Mouse (Mus musculus) adrenal gland, adult 18-20 months (tissue): ENCODE results near the gene Alg9. TPM values are rescaled to one million over a fixed set of nuclear protein-coding genes. Genes with fewer than 3 reads are reported as not detected.
"Not testable (repeated sequence)": the region's sequence is repeated elsewhere in the genome, so short reads cannot be mapped to it uniquely, and the experiment has no call there.

Experiments
- DNase-seq, 2 experiments: peaks; one replicate each; pipeline ENCODE4 v3.0.0; 2021 to 2022; ENCODE audit warnings: low spot score in 2 of 2
- total RNA-seq, 2 experiments: library from RNA; stranded (reverse); gene quantifications; 1 replicate in 1 of 2; 2 replicates in 1 of 2; pipeline ENCODE4 v1.2.3; 2021

The Alg9 gene
- total RNA-seq, 2 experiments from 2014 or later = 22.2 to 30.1 TPM

DNA sequence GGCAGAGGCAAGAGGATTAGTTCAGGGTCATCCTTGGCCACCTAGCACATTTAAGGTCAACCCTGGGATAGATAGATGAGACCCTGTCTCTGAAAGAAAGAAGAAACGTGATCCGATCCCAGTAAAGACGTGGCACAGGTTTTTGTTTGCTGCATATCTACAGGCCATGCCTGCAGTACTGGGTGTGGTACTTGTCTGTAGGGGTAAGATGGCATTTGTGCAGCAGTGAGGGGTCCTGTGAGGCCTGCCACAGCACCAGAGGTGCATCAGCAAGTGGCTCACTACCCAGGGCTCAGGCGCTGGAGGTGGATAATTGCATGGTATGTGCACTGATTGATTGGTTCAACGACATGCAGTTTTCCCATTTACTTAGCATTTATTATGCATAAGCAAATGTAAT lies 39.0 kb downstream of the Alg9 start:
- DNase-seq = no peak

DNA sequence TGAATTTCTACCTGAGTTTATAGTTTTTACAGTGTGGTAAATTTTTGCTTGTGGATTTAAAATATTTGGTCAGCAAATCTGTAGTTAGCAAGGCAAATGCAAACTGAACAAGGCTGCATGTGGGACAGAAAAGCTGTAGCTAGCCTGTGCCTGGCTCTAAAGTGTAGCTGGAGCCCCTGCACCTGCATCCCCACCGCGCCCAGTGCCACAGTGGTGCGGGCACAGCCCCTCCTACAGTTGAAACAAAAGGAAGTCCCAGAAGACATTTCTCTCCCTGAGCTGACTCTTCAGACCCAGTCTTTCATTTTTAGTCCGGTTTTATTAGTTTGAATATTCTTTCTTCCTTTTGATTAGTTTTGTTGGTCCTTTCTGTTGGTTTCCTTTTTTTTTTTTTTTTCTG lies 40.8 kb downstream of the Alg9 start:
- no peak for DNase-seq

DNA sequence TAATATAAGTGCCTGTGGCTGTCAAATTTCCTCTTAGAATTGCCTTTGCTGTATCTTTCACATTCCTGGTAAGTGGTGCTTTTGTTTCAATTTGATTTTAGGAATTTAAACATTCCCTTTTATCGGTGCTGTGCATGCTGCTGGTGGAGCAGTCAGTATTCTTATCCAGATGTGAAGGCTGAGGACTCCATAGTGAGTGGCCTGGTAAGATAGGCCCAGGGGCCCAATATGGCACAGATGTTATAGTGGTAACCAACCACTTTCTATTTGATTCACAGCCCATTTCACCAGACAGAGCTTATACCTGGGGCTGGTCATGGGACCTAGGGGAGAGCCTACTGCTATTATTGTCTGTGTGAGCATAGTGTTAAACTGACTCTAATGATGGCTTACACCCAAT lies 41.7 kb downstream of the Alg9 start:
- DNase-seq = no peak

DNA sequence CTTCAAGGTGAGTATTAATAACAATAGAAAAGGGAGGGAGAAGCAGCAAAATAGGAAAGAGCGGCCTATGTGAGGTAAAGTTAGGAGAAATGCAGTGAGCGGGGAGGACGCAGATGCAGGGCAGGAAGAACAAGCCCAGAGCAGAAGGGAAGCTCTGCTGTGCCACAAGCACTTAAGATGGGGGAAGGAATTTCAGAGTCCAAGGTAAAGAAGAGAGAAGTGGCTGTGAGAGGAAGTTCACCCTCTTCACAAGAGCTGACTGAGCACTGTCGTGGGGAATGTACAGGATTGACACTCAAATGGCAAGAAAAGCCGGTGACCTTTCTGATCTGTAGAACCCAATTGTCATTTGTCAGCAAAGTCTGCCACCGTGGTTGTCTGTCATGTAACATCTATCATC lies 43.2 kb downstream of the Alg9 start:
- DNase-seq = no peak

DNA sequence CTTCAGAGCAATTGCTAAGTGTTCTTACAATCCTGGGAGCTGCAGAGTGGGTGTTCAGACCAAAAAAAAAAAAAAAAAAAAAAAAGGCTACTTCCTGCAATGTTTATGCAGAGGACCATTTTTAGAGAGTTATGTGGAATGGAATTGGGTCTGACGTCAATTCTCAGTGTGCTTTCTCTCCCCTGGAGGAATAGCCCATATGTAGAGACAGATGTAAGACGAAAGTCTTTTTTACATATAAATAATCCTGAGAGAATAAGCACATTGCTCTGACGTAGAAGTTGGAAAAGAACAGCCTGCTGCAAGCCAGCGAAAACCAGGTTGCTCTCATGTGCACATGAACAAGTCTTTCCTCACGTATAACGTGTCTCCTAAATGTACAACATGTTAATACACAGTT lies 44.9 kb downstream of the Alg9 start:
- DNase-seq = no peak

DNA sequence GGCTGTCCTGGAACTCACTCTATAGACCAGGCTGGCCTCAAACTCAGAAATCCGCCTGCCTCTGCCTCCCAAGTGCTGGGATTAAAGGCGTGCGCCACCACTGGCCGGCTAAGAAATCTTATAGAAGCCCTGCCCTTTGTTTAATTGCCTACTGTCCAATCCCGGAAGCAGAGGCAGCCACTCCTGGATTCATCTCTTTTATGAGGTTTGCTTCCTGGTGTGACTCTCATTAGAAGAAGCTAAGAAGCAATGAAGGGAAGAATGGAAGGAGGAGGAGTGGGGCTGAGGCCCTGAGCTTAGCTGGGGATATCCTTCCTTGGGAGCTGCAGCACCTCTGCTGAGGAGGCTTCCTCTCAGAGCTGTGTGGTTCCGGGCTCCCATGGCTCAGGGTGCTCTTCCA lies 46.8 kb downstream of the Alg9 start:
- DNase-seq = no peak

DNA sequence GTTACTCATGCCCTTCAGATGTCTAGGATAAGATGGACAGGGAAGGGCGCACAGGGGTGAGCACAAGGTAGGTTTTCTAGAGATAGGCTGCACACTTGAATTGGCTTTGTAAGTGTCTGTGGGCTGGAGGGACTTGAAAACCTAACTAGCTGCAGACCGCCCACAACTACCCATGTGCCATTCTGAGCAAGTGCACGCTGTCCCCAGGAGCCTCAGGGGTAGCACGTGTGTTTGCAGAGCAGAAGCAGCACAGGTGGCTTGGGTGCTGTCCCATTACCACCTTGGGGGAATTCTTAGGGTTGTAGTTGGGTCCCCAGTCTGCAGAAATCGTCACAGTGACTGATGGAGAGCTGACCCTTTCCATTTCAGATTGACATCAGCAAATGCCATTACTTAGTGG lies 47.4 kb downstream of the Alg9 start:
- no peak for DNase-seq

DNA sequence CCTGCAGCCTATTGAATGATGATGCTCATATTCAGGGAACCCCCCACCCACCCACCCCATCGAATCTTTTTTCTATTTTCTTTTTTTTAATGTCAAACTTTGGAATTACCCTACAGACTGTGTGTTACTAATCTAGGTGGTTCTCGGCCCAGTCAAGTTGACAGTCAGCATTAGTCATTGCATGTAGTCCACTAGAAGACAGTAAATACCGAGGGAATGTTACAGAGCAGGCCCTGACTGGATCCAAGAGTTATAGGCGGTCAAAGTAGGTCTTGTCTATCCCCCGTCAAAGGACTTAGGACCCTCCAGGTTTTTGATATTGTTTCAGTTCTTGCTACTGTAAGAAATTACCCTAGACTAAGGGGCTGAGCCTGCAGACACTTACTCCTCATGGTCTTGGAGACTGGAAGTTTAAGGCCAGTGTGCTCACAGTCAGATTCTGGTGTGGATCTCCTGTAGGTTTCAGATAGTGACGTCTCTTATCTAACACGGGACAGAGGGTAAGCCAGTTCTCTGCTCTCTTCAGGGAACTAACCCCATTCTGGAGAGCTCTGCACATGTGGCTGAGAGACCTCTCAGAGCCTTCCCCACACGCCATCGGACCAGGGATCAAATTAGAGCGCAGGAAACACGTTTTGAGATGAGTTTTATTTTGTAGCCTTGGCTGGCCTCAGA lies 49.1 kb downstream of the Alg9 start:
- no peak for DNase-seq

DNA sequence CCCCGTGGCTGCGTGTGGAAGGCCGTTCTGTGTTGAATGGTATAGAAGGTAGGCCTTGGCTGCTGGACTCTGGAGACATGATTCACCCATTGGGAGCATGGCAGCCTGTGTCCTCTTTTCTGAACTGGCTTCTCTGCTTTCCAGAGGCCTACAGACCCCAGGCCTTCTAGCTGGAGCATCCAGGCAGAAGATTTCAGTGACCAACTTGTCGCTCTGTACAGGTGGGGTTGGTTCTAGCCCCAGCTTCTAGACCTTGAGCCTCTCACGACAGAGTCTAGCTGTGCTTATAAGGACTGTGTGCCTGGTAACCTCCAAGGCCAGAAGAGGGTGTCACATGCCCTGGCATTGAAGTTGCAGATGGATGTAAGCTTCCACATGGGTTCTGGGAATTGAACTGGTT lies 56.7 kb downstream of the Alg9 start:
- no peak for DNase-seq

DNA sequence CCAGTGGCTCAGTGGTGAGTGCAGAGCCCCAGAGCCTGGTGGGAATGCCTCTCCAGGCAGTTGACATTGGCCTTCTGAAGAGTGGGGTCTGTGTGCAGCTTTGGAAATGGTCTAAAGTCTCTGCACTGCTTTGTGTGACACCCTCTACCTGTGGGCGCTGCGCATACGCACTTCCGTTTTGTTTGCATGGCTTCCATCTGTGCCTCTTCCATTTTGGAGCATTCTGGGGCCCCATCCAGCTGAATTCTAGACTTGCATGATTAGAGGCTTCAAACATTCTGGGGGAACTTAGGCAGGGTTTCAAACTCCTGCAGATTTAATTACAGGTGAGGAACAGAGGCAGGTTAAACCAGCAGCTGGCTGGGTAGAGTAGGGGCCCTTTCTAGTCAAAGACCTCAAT lies 57.3 kb downstream of the Alg9 start:
- DNase-seq = no peak

DNA sequence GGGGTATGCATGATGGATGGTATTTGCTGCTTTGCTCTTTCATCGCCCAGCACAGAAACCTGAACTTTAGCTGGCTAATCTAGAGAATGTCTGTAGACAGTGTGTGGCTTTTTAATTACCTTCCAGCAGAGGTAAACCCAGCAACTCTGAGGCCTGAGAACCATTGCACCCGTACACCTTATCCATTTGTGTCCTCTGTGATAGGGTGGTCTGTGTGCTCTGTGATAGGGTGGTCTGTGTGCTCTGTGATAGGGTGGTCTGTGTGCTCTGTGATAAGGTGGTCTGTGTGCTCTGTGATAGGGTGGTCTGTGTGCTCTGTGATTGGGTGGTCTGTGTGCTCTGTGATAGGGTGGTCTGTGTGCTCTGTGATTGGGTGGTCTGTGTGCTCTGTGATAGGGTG lies 57.8 kb downstream of the Alg9 start:
- not testable (repeated sequence) for DNase-seq

DNA sequence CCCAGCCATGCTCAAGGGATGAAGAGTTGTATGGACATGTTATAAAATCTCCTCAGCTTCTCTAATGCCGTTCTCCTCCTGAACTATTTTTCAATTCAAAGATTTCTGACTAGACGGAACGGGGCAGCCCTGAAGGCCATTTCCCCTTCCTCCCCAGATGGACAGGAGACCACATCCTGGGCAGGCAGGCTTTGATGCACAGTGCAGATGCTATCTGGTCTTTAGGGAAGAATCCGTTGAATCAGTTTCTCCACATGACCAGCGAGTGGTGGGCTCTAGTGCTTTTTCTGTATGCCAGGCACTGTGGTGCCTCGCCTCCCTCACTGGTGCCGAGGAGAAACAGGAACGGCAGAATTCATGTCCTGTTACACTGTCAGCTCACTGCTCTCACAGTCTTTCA lies 59.0 kb downstream of the Alg9 start:
- no peak for DNase-seq

DNA sequence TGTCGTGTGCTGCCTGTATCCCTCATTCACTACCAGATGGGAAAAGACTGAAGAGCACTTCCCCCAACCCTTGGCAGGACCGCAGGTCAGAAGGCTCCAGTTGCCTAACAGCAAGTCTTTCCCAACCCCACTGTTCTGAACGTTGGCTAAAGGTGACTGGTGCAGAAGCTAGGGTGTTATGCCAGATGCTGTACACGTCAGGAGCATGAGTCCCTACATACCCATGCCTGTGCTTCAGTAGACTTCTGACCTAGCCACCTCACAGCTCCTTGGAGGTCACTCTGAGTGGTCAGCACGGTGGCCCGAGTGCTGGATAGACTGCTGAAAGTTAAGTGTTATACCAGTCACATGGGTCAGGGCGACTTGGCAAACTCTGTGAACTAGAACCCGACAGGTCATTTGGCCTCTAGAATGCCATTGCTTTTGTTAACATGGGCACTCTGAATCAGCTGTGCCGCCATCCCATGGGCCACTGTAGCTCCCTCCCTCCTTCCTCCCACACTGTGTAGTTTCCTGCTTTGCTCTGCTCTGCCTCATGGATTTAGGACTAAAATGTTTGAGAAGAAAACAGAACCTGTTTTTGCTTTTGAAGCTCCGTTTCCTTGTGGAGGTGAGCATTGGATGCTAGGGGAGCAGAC lies 60.4 kb downstream of the Alg9 start:
- DNase-seq = no peak

DNA sequence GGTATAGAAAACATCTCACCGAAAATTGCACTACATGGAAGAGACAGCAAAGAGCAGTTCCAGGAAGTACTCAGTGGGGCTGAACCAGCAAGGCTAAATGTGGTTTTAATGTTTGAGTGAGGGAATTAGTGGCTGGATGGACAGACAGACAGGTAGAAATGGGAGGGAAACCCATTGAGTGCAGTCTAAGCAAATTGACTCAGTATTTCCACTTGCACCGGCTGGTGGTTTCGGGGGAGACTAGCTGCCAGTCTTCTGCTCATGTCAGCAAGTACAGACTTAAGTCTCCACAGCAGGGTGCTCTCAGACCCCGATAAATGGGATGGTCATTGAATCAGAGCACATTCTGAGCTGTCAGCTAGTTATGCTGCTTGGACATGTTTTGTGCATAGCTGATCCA lies 61.3 kb downstream of the Alg9 start:
- DNase-seq = no peak

DNA sequence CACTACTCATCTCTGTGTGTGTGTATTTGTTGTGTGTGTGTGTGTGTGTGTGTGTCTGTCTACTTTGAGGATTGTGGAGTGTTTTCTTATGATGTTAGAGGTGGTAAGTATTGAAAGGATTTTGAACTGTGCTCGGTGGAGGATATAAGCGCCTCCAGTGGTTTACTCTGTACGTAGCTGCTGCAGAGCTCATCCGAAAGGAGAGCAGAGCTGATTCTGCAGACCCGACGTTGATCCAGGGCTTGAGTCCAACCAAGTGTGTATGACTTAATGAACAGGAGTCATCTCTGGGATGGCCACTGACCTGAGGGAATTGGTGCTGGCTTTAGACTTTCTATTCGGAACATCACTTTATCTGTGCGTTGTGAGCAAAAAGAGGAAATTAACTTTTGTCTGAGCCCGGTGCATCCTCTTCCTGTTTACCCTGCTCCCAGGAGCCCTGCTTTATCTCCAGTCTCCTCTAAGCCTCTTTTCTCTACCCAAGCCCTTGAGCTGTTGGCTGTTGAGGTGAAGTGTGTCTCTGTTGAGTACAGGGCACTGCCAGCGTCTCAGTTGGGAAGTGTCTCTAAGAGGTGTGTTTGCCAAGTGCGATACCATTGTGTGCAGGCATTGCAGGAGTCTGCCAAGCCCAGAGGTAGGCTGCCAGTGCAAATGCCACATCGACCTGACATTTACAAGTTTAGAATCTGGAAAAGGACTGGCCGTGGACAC lies 66.4 kb downstream of the Alg9 start:
- DNase-seq = no peak

DNA sequence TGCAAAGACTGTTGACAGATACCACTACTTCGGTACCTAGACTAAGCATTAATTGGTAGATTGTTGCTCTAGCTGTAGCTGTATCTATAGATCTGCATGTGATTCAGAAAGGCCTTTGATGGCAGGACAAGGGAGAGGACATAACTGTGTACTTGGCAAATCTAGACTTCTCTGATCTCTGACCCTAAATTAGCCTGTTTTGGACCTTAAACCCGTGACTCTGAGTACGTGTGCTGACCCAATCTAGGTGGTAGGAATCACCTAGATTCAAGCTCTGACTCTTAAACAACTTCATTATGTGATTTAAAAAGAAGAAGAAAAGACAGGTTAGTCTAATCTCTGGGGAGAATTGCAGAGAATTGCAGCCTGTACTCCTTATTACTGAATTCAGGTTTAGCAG lies 70.3 kb downstream of the Alg9 start, which contains the start of gene Ppp2r1b:
Gene Ppp2r1b (plus strand): TSS at position 221 of the 400 bp plus-strand sequence.
- no peak for DNase-seq

DNA sequence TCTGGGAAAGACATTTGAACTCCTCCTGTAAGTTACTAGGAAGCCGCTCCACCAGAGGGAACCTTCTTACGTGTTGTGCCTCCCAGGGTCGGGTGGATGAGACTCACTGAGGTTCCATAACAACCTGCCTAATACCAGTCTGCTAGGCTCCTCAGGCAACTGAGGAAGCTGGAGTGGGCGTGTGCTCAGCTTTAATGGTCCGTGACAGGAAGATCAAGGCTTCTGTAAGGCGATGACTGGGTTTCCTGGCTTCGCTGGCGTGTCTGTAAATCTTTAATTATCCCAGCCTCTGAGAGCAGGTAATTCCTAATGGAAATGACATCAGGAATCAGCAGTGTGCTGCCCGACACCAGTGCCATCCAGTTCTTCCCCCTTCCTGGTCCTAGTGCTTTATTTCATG lies 70.7 kb downstream of the Alg9 start:
- no peak for DNase-seq

DNA sequence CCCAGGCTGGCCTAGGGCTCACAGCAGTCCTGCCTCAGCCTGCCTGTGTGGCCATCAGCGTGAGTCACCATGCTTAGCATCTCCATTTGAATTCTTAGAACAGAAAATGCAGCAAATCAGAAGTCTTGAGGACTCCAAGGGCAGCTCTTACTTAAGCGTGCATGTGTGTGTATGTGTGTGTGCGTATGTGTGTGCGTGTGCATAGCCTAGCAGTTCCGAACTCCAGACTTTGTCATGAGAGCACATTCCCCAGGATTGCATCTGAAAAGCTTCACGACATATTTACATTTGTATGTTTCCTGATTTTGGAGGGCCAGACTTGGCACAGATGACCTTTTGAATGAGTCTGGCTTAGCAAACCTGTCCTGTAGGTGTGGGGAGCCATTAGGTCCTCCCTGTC lies 72.3 kb downstream of the Alg9 start:
- DNase-seq = no peak

DNA sequence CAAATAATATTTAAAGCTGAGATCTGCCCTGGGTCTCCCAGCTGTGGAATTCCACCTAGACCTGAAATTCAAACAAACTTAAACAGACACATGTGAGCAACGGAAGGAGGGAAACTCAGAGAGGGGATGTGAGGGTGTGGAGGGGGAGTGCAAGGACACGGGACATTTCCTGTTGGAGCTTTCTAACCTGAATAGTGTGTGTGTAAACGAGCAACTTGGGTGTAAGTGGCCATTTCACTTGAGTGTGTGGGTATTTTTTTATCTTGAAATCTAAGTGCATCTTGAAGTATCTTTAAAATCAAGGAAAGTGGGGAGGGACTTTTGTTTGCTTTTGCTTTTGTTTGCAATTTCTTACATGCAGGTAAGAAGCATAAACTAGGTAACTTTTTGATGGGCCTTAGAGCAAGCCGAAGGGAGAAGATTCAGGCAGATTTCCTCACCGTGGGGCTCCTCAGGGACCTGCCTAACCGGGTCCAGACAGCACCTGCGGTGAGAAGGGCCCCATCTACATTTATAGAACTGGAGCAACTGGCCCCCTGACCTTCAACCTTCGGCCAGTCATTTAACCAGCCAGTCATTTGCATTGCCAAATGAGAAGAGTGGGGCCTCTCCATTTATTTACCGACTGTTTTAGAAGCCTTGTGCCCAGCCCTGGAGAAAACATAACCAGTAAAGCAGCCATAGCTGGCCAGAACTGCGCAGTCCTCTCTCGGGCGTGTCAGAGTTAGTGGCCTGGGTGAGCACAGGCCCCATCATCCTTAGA lies 73.0 kb downstream of the Alg9 start:
- DNase-seq = no peak

DNA sequence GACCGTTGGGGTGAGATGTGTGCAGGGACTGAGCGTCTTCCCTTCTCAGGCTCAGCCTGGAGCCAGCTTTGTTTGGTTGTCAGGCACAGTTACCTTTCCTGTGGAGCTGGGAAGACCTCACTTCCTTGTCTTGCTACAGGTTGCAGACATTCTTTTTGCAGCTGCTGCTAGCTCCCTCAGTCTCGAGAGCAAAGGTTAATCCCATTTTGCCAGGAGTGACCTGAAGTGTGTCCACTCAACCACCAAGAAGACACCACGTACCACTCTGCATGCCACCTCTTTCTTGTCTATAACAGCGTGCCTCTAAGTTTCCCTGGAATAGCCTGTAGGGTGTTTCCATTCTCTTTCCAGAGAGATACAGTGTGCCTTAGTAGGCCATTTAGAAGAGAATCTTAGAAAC lies 74.0 kb downstream of the Alg9 start:
- DNase-seq = no peak

DNA sequence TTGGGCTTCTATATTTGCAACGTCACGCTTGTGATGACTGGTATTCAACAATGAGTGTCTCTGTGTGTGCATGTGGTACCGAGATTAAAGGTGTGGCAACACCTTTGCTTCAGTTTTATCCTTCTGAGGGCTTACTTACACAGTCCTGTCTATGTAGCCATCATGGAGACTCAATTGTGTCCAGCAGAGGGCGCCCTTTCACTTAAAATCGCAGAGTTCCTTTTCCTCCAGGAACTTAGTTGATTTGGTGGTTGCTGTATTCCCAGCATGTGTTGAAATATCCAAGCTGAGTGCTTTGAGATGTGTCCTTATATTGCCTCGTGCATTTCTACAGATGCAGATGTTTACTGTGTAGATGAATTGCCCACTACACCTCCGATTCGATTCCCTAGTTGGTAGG lies 74.4 kb downstream of the Alg9 start:
- peak; percentile 87 to 91 for DNase-seq

DNA sequence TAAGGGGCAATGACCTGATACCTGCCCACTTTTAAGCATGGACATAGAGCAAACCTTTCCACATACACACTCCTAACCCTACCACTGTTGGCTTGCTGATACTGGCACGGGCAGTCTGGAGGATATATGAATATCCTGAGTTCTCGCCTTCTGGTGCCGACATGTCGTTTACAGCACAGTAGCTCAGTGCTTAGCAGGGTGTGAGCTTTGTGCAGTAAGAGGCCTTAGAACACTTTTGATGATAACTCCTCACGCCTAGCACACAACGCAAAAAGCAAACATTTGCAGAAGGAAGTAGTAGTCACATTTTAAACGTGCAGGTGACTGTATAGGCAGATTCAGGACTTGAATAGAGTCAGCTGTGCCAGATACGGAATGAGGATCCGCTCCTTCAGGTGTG lies 74.9 kb downstream of the Alg9 start:
- no peak for DNase-seq
